Mouse (Mus musculus) forebrain, embryonic 15.5 days (tissue): ENCODE measurements at regions not wholly inside any gene's neighbourhood (a gene's known extent, or its start where the extent isn't known, plus 50 kb on each side); places are given as distances from the start of the nearest gene placed in this dataset.
"Not testable (repeated sequence)": the region's sequence is repeated elsewhere in the genome, so short reads cannot be mapped to it uniquely, and the experiment has no call there.

Source experiments
- ATAC-seq: fragments of 200-750 bp; cut with Nextera tagmentation; replicated peaks from 2 replicates; pipeline ENCODE4 v1.8.0; 2017; ENCODE audit warnings: mild to moderate bottlenecking, moderate TSS enrichment, moderate library complexity
- H3K27ac ChIP-seq: fragments of 300-500 bp; sonication (generic); replicated peaks from 2 replicates; pipeline ENCODE4 v1.5.1; 2015; ENCODE audit warnings: mild to moderate bottlenecking, inconsistent platforms
- H3K27me3 ChIP-seq: fragments of 300-500 bp; sonication (generic); 2 replicates; pipeline ENCODE4 v1.6.1; 2015; ENCODE audit warnings: inconsistent platforms
- H3K36me3 ChIP-seq: fragments of 300-500 bp; sonication (generic); 2 replicates; pipeline ENCODE4 v1.6.1; 2015; ENCODE audit warnings: mild to moderate bottlenecking, inconsistent platforms
- H3K4me1 ChIP-seq: fragments of 300-500 bp; sonication (generic); 2 replicates; pipeline ENCODE4 v1.6.1; 2015; ENCODE audit warnings: inconsistent platforms
- H3K4me2 ChIP-seq: fragments of 300-500 bp; sonication (generic); replicated peaks from 2 replicates; pipeline ENCODE4 v1.6.1; 2015; ENCODE audit warnings: mild to moderate bottlenecking, inconsistent platforms
- H3K4me3 ChIP-seq: fragments of 300-500 bp; sonication (generic); 2 replicates; pipeline ENCODE4 v1.5.1; 2015; ENCODE audit warnings: mild to moderate bottlenecking, inconsistent platforms
- H3K9ac ChIP-seq: fragments of 300-500 bp; sonication (generic); replicated peaks from 2 replicates; pipeline ENCODE4 v1.6.1; 2015; ENCODE audit warnings: mild to moderate bottlenecking, inconsistent platforms
- H3K9me3 ChIP-seq: fragments of 300-500 bp; sonication (generic); 2 replicates; pipeline ENCODE4 v1.6.1; 2016; ENCODE audit warnings: inconsistent platforms
- WGBS: fragments of 180-500 bp; shearing (Covaris S2); methylation state at CpG from one replicate; pipeline ENCODE4 v1.1.7; 2015; ENCODE audit warnings: mixed read lengths; 5-methylcytosine and 5-hydroxymethylcytosine counted together

GRCm38 (mm10) chr13:50906431-50906830, 194.2 kb upstream of the Spin1 start:
- H3K9me3 ChIP-seq, ATAC-seq: not testable (repeated sequence)
- WGBS: 94% methylated on average over 6 of the region's 6 CpGs

GRCm38 (mm10) chr13:50906910-50907309, 193.8 kb upstream of the Spin1 start:
- no peaks in the 10 kb centered on the region for H3K36me3 ChIP-seq
- 75% methylated on average over 1 of the region's 1 CpGs for WGBS
- H3K4me2 ChIP-seq: no peak overlapping the region
- no peak overlapping the region for H3K9ac ChIP-seq
- no peak overlapping the region for H3K27ac ChIP-seq
- H3K4me1 ChIP-seq: no peaks in the 10 kb centered on the region
- H3K9me3 ChIP-seq: no peaks in the 10 kb centered on the region
- no peak overlapping the region for H3K4me3 ChIP-seq
- no peaks in the 10 kb centered on the region for H3K27me3 ChIP-seq
- no peak for ATAC-seq

More at GRCm38 (mm10) chr13:50906431-50906830, 194.2 kb upstream of the Spin1 start:
- H3K36me3 ChIP-seq, H3K4me1 ChIP-seq, H3K9ac ChIP-seq, H3K27me3 ChIP-seq, H3K4me2 ChIP-seq, H3K4me3 ChIP-seq, H3K27ac ChIP-seq: not testable (repeated sequence)

- not testable (repeated sequence) for H3K27me3 ChIP-seq, H3K4me2 ChIP-seq, H3K9me3 ChIP-seq, ATAC-seq, H3K27ac ChIP-seq, H3K4me1 ChIP-seq, H3K4me3 ChIP-seq, H3K9ac ChIP-seq, H3K36me3 ChIP-seq
- WGBS: 70% methylated on average over 2 of the region's 2 CpGs
These were observed 187.9 kb upstream of the Spin1 start for GRCm38 (mm10) chr13:50912776-50913175.

- H3K9ac ChIP-seq, H3K36me3 ChIP-seq, H3K4me3 ChIP-seq, H3K9me3 ChIP-seq, ATAC-seq, H3K4me1 ChIP-seq, H3K27me3 ChIP-seq, H3K4me2 ChIP-seq, H3K27ac ChIP-seq: not testable (repeated sequence)
- WGBS: 85% methylated on average over 3 of the region's 3 CpGs
These were observed 166.7 kb upstream of the Spin1 start for GRCm38 (mm10) chr13:50934017-50934416.

GRCm38 (mm10) chr13:50942561-50942960, 158.1 kb upstream of the Spin1 start:
- no peaks in the 10 kb centered on the region for H3K27me3 ChIP-seq
- H3K9me3 ChIP-seq: no peaks in the 10 kb centered on the region
- H3K4me3 ChIP-seq: no peak overlapping the region
- no peaks in the 10 kb centered on the region for H3K4me1 ChIP-seq
- H3K27ac ChIP-seq: no peak overlapping the region
- H3K9ac ChIP-seq: no peak overlapping the region
- ATAC-seq: no peak
- H3K4me2 ChIP-seq: no peak overlapping the region
- no peaks in the 10 kb centered on the region for H3K36me3 ChIP-seq
- 69% methylated on average over 3 of the region's 3 CpGs for WGBS

- ATAC-seq: peak; percentile 61
- 50% methylated on average over 6 of the region's 6 CpGs for WGBS
- no peak overlapping the region for H3K9ac ChIP-seq
These were observed 151.0 kb upstream of the Spin1 start for GRCm38 (mm10) chr13:50949545-50950226.

GRCm38 (mm10) chr13:50954671-50955070, 146.0 kb upstream of the Spin1 start:
- Histone ChIP-seq H3K9me3 (no peaks in the 10 kb centered on the region), H3K36me3 (no peaks in the 10 kb centered on the region), H3K27ac (no peak overlapping the region), H3K4me2 (no peak overlapping the region), H3K9ac (no peak overlapping the region), H3K27me3 (no peaks in the 10 kb centered on the region), H3K4me1 (no peaks in the 10 kb centered on the region), H3K4me3 (no peak overlapping the region)
- no peak for ATAC-seq
- WGBS: 95% methylated on average over 6 of the region's 6 CpGs

More at GRCm38 (mm10) chr13:50949545-50950226, 151.0 kb upstream of the Spin1 start:
- Histone ChIP-seq H3K9me3 (no peaks in the 10 kb centered on the region), H3K4me3 (no peak overlapping the region), H3K4me2 (no peak overlapping the region), H3K4me1 (no peaks in the 10 kb centered on the region), H3K27ac (no peak overlapping the region), H3K36me3 (no peaks in the 10 kb centered on the region), H3K27me3 (no peaks in the 10 kb centered on the region)

GRCm38 (mm10) chr13:50958051-50958883, 142.4 kb upstream of the Spin1 start:
- ATAC-seq: no peak
- H3K27me3 ChIP-seq: no peaks in the 10 kb centered on the region
- no peak overlapping the region for H3K27ac ChIP-seq
- no peaks in the 10 kb centered on the region for H3K36me3 ChIP-seq
- H3K9ac ChIP-seq: no peak overlapping the region
- no peaks in the 10 kb centered on the region for H3K9me3 ChIP-seq
- H3K4me2 ChIP-seq: no peak overlapping the region
- no peaks in the 10 kb centered on the region for H3K4me1 ChIP-seq
- H3K4me3 ChIP-seq: no peak overlapping the region
- 78% methylated on average over 20 of the region's 20 CpGs for whole genome bisulfite sequencing

GRCm38 (mm10) chr13:50960909-50961308, 139.8 kb upstream of the Spin1 start:
- Histone ChIP-seq H3K4me1 (no peaks in the 10 kb centered on the region), H3K27me3 (no peaks in the 10 kb centered on the region), H3K27ac (no peak overlapping the region), H3K4me2 (no peak overlapping the region), H3K9me3 (no peaks in the 10 kb centered on the region), H3K4me3 (no peak overlapping the region), H3K9ac (no peak overlapping the region), H3K36me3 (no peaks in the 10 kb centered on the region)
- ATAC-seq: no peak
- WGBS: 89% methylated on average over 12 of the region's 12 CpGs

- Histone ChIP-seq H3K27me3 (no peaks in the 10 kb centered on the region), H3K36me3 (no peaks in the 10 kb centered on the region), H3K9ac (no peak overlapping the region), H3K27ac (no peak overlapping the region), H3K4me1 (no peaks in the 10 kb centered on the region), H3K4me2 (no peak overlapping the region), H3K4me3 (no peak overlapping the region), H3K9me3 (no peaks in the 10 kb centered on the region)
- WGBS: 78% methylated on average over 9 of the region's 9 CpGs
- ATAC-seq: no peak
These were observed 136.6 kb upstream of the Spin1 start for GRCm38 (mm10) chr13:50964070-50964469.

- H3K4me1 ChIP-seq, H3K4me3 ChIP-seq, ATAC-seq, H3K36me3 ChIP-seq, H3K27ac ChIP-seq, H3K27me3 ChIP-seq, H3K9ac ChIP-seq, H3K4me2 ChIP-seq, H3K9me3 ChIP-seq: not testable (repeated sequence)
- WGBS: 81% methylated on average over 7 of the region's 7 CpGs
These were observed 135.6 kb upstream of the Spin1 start for GRCm38 (mm10) chr13:50965041-50965440.

- H3K4me2 ChIP-seq: no peak overlapping the region
- no peak for ATAC-seq
- 70% methylated on average over 4 of the region's 4 CpGs for WGBS
- no peak overlapping the region for H3K4me3 ChIP-seq
- H3K9ac ChIP-seq: no peak overlapping the region
- H3K36me3 ChIP-seq: no peaks in the 10 kb centered on the region
- H3K27me3 ChIP-seq: no peaks in the 10 kb centered on the region
- H3K4me1 ChIP-seq: no peaks in the 10 kb centered on the region
- no peak overlapping the region for H3K27ac ChIP-seq
- no peaks in the 10 kb centered on the region for H3K9me3 ChIP-seq
These were observed 135.0 kb upstream of the Spin1 start for GRCm38 (mm10) chr13:50965678-50966077.
